Mouse (Mus musculus) thymus, adult 2 months (tissue): ENCODE results near the gene Scp2.

ENCODE experiments used
- CTCF ChIP-seq: fragments of 200-500 bp; IDR thresholded peaks from 2 replicates; pipeline ENCODE4 v1.5.1; 2012; ENCODE audit warnings: mild to moderate bottlenecking, control low read depth, low read length, moderate library complexity, borderline replicate concordance; ENCODE audit not compliant: control insufficient read depth, poor library complexity, insufficient read depth; ENCODE audit errors: extremely low read depth
- POLR2A ChIP-seq: fragments of 200-500 bp; IDR thresholded peaks from 2 replicates; pipeline ENCODE4 v1.6.1; 2012; ENCODE audit warnings: mild to moderate bottlenecking, low read length, control low read depth, moderate library complexity; ENCODE audit not compliant: control insufficient read depth, poor library complexity, insufficient read depth; ENCODE audit errors: extremely low read depth

GRCm38 (mm10) chr4:107995727-107996126 lies 149.1 kb downstream of the Scp2 start:
- TF ChIP-seq POLR2A (no peak), CTCF (no peak)
